Mouse (Mus musculus) neural tube, embryonic 11.5 days (tissue): ENCODE data around the gene Cd247. TPM values are rescaled to one million over a fixed set of nuclear protein-coding genes. Genes with fewer than 3 reads are reported as not detected.

Experiments
- ATAC-seq: fragments of 200-750 bp; cut with Nextera tagmentation; 2 replicates; pipeline ENCODE4 v1.8.0; 2017; ENCODE audit warnings: moderate number of reproducible peaks, mild to moderate bottlenecking, moderate TSS enrichment, moderate library complexity; ENCODE audit not compliant: insufficient read depth, low FRiP score, low TSS enrichment
- DNase-seq: peaks from one replicate; pipeline ENCODE4 v3.0.0-alpha.2; 2015; ENCODE audit warnings: low spot score
- H3K27ac ChIP-seq: fragments of 300-500 bp; sonication (generic); 2 replicates; pipeline ENCODE4 v1.5.1; 2014; ENCODE audit warnings: low read depth, mild to moderate bottlenecking, low read length
- H3K27me3 ChIP-seq: fragments of 300-500 bp; sonication (generic); 2 replicates; pipeline ENCODE4 v1.6.1; 2014; ENCODE audit warnings: mild to moderate bottlenecking, low read length, mixed read lengths; ENCODE audit not compliant: control insufficient read depth, insufficient read depth
- H3K36me3 ChIP-seq: fragments of 300-500 bp; sonication (generic); 2 replicates; pipeline ENCODE4 v1.6.1; 2014; ENCODE audit warnings: mild to moderate bottlenecking, low read length, moderate library complexity, mixed read lengths; ENCODE audit not compliant: control insufficient read depth, insufficient read depth
- H3K4me1 ChIP-seq: fragments of 300-500 bp; sonication (generic); 2 replicates; pipeline ENCODE4 v1.6.1; 2014; ENCODE audit warnings: low read length, mixed read lengths; ENCODE audit not compliant: control insufficient read depth, insufficient read depth
- H3K4me2 ChIP-seq: fragments of 300-500 bp; sonication (generic); 2 replicates; pipeline ENCODE4 v1.6.1; 2014; ENCODE audit warnings: low read depth, mild to moderate bottlenecking, moderate library complexity
- H3K4me3 ChIP-seq: fragments of 300-500 bp; sonication (generic); 2 replicates; pipeline ENCODE4 v1.5.1; 2014; ENCODE audit warnings: low read depth, low read length
- H3K9ac ChIP-seq: fragments of 300-500 bp; sonication (generic); 2 replicates; pipeline ENCODE4 v1.6.1; 2014; ENCODE audit warnings: mild to moderate bottlenecking, low read length
- H3K9me3 ChIP-seq: fragments of 300-500 bp; sonication (generic); 2 replicates; pipeline ENCODE4 v1.6.1; 2016; ENCODE audit warnings: low read length; ENCODE audit not compliant: control insufficient read depth
- WGBS: fragments of 180-500 bp; shearing (Covaris S2); extraction: QIAGEN DNeasy Blood & Tissue Kit; methylation state at CpG from one replicate; pipeline ENCODE4 v1.1.7; 2014; 5-methylcytosine and 5-hydroxymethylcytosine counted together
- polyA plus RNA-seq: library from polyadenylated mRNA; unstranded; fragments of >200 nt; fragmentation: Nextera tagmentation; extraction: Ambion mirVana; gene quantifications from 2 replicates; pipeline ENCODE4 v1.2.1, GENCODE M21; 2014

Gene Cd247
- polyA plus RNA-seq, 1 experiment from 2014 or later = 0.86 TPM

DNA sequence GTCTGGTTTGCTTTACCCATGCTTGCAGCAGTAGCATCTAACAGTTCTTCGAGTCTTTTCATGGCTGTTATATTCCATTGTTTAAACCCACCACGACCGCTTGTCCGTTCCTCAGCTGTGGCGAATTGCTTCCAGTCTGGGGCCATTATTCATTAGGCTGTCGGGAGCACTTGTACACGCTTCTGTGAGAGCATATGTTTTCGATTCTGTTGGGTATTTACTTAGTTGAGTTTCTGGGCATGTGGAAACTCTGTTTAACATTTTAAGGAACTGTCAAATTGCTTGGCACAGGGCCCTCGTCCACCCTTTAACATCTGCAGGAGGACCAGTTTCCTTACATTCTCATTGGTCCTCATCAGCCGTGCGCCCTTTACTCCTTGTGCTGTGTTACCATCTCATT is 2.2 kb upstream of the Cd247 start:
- 0 out of 2 replicates have a peak overlapping the region, but pooled peaks have one; percentile 0 for H3K4me2 ChIP-seq
- H3K9ac ChIP-seq = no peak overlapping the region
- no peaks in the 10 kb centered on the region for H3K36me3 ChIP-seq
- H3K27me3 ChIP-seq = 0 out of 2 replicates have a peak, but pooled peaks cover 2% of the 10 kb centered on the region
- no peak overlapping the region for H3K27ac ChIP-seq
- H3K4me3 ChIP-seq = no peak overlapping the region
- 18% methylated on average over 11 of the region's 11 CpGs for WGBS
- DNase-seq (peak; percentile 61), ATAC-seq (peak; percentile 64; the same call in 1 of the 2 replicates)
- H3K4me1 ChIP-seq = peaks cover 8% of the 10 kb centered on the region
- H3K9me3 ChIP-seq = no peaks in the 10 kb centered on the region

DNA sequence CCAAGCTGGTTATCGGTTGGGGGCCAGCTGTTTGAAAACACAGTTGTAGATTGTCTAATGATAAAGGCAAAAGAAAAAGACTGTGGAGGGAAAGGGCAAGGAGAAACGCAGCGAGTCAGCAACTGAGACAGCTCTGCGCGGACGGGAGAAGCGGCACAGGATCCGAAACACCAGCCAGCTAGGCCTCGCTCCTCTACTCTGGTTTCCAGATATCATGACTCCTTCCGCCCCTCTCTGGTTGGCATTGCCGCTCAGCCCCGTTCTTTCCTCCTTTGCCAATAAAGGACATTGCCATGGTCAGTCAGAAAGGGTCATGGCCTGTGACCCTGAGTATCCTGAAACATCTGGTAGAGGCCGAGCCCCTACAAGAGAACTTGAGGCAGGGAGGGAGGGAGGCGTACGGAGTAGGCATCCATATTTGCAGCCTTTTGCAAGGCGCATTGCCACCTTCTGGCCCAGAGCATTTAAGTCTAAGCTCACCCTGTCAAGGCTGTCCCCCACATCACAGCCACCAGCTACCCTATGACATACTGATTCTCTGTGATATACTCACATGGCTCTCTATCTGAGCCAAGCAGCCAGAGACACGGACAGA is 682 bp downstream of the Cd247 start:
- H3K4me2 ChIP-seq = no peak overlapping the region
- no peaks in the 10 kb centered on the region for H3K36me3 ChIP-seq
- H3K4me1 ChIP-seq = peaks cover 8% of the 10 kb centered on the region
- ATAC-seq = no peak
- DNase-seq = no peak
- 81% methylated on average over 17 of the region's 17 CpGs for WGBS
- H3K27ac ChIP-seq = no peak overlapping the region
- no peaks in the 10 kb centered on the region for H3K27me3 ChIP-seq
- H3K4me3 ChIP-seq = no peak overlapping the region
- H3K9me3 ChIP-seq = no peaks in the 10 kb centered on the region
- no peak overlapping the region for H3K9ac ChIP-seq

DNA sequence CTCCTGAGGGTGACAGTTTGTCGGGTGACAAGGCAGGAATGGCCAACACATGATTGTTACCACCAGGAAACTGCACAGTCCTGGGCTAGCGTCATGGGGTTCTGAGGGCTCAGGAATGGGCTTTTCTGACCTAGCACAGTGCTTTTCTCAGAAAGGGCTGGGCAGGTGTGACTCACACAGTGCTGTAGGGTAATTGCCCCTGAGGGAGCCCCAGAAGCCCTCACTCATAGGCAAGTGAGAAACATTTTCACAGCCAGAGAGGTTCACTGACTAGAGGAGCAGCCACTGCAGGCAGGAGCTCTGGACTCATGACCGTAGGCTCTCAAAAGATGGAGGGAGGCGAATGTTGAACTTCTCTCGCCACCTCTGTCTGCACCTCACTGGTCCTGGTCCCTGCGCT is 1.5 kb downstream of the Cd247 start:
- DNase-seq (no peak), ATAC-seq (no peak)
- WGBS = 85% methylated on average over 6 of the region's 6 CpGs
- H3K27me3 ChIP-seq = no peaks in the 10 kb centered on the region
- no peak overlapping the region for H3K4me2 ChIP-seq
- H3K9me3 ChIP-seq = no peaks in the 10 kb centered on the region
- H3K36me3 ChIP-seq = no peaks in the 10 kb centered on the region
- H3K9ac ChIP-seq = no peak overlapping the region
- H3K4me1 ChIP-seq = peaks cover 8% of the 10 kb centered on the region
- no peak overlapping the region for H3K27ac ChIP-seq
- no peak overlapping the region for H3K4me3 ChIP-seq

DNA sequence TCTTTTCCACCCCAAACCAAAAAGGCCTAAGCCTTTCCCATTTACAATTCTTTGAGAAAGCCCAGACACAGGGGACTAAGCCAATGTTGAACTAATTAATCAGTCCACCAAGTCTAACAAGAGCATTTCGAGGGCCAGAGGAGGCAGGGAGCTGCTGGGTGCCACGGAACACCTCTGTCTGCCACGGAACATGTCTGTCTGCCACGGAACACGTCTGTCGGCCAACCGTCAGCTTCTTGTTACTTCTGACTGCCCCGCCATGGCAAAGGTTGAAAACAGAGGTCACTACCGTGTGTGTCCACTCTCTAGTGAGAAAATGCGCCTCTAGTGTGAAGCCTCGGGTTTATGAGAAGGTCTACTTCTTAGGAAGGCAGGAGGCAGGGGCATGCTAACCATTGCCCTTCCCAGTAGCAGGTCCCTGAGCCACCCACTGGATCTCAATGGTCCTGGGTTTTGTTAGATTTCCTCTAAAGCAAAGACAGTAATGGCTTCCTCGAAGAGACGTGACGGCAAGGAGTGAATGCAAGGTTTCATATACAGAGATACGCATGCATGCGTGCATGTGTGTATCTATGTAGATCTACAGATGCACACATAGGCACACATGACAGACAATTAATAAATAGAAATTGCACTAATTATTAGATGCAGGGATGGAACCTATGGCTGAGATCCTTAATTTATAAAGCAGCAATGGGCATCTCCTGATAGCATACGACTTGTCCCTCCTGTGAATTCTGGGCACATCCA is 2.2 kb downstream of the Cd247 start:
- Histone ChIP-seq H3K9ac (no peak overlapping the region), H3K4me1 (peaks cover 8% of the 10 kb centered on the region), H3K27me3 (no peaks in the 10 kb centered on the region), H3K4me3 (no peak overlapping the region), H3K27ac (no peak overlapping the region), H3K4me2 (no peak overlapping the region), H3K9me3 (no peaks in the 10 kb centered on the region), H3K36me3 (no peaks in the 10 kb centered on the region)
- DNase-seq = no peak
- WGBS = 92% methylated on average over 17 of the region's 17 CpGs
- no peak for ATAC-seq

DNA sequence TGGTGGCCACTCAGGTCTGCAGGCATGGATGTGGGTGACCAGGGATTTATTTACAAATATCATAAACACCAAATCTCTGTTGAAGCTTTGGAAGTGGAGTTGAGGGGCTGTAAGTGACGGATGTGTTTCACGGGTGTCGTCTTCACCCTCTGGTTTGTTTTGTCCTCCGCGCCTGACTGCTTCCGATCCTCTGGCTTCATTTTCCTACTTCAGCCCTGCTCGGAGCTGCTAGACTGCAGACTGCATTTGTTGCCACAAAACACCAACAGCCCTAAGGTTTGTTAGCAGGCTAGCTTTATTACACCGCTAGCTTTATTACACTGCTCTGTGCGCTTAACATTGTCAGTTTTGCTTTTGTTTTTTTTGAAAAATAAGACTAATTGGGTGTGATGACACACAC is 2.9 kb downstream of the Cd247 start:
- 77% methylated on average over 9 of the region's 9 CpGs for WGBS
- Histone ChIP-seq H3K27me3 (no peaks in the 10 kb centered on the region), H3K4me1 (0 out of 2 replicates have a peak, but pooled peaks cover 2% of the 10 kb centered on the region), H3K4me2 (no peak overlapping the region), H3K36me3 (no peaks in the 10 kb centered on the region), H3K9me3 (no peaks in the 10 kb centered on the region), H3K9ac (no peak overlapping the region), H3K27ac (no peak overlapping the region), H3K4me3 (no peak overlapping the region)
- no peak for DNase-seq
- ATAC-seq = no peak

DNA sequence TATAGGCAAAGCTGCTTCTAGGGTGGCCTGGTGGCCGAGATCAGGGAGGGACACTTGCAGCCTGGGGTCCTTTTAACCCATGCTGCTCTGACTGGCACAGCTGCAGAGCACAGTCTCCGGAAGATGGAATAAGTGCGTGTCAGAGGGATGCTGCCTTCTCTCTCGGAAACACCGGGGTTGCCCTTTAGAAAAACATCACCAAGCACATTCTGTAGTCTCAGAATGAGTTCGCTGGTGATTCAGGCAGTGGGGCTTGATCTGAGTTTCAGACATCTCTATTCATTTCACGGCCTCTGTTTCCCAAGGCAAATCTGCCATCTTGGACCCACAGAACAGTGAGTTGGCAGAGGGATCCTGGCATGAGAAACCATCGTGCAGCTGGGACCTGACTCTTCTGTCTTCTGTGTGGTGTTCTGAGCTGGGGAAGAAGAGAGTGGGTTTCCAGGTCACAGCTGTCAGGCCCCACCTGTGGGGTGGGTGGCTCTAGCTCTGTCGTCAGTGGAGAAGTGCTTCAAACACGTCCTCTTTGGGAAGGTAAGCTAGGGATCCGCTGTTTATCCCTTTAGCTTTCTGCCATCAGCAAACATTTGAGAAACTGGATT is 13.3 kb downstream of the Cd247 start:
- Histone ChIP-seq H3K27ac (no peak overlapping the region), H3K4me1 (no peaks in the 10 kb centered on the region), H3K4me3 (no peak overlapping the region), H3K36me3 (no peaks in the 10 kb centered on the region), H3K9ac (no peak overlapping the region), H3K9me3 (no peaks in the 10 kb centered on the region), H3K27me3 (no peaks in the 10 kb centered on the region), H3K4me2 (no peak overlapping the region)
- DNase-seq (no peak), ATAC-seq (no peak)
- 89% methylated on average over 11 of the region's 11 CpGs for WGBS

DNA sequence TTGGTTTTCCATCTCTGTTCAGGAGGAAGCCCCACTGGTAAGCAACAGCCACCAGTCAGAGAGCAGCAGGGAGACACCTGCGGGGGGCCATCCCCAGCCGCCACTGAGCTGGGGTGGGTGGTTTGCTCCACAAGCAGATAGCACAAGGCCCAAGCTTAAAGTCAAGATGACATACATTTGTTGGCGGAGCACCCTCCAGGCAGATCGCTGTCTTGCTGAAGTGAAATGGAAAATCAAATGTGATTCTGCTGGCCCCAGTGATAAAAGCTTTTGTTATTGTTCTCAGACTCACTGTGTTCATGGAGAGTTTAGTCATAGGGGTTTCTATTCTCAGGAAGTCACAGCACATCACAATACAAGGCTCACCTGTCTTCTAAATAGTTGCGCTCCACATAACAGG is 14.6 kb downstream of the Cd247 start:
- Histone ChIP-seq H3K9me3 (no peaks in the 10 kb centered on the region), H3K4me2 (no peak overlapping the region), H3K36me3 (no peaks in the 10 kb centered on the region), H3K4me1 (no peaks in the 10 kb centered on the region), H3K9ac (no peak overlapping the region), H3K27me3 (no peaks in the 10 kb centered on the region), H3K4me3 (no peak overlapping the region), H3K27ac (no peak overlapping the region)
- ATAC-seq (no peak), DNase-seq (no peak)
- WGBS = 87% methylated on average over 5 of the region's 5 CpGs

DNA sequence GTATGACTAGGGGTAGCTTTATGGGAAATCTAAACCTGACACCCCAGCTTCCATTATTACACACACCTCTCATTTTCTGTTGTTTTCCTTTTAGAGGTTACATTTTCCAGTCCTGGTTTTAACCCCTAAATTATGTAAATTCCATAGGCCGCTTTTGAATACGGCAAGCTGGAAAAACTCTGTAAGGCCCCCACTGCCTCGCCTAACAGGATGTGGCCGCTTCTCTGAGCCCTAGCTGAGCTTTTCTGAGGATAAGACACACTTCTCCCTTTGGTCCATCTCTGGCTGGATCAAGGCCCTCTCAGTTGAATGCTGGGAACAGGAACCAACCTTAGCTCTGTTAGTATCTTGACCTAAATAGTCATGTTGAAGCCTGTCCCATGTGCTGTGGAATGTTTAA is 15.7 kb downstream of the Cd247 start:
- DNase-seq (no peak), ATAC-seq (no peak)
- no peaks in the 10 kb centered on the region for H3K36me3 ChIP-seq
- WGBS = 91% methylated on average over 4 of the region's 4 CpGs
- H3K27me3 ChIP-seq = no peaks in the 10 kb centered on the region
- no peak overlapping the region for H3K27ac ChIP-seq
- H3K4me1 ChIP-seq = no peaks in the 10 kb centered on the region
- no peak overlapping the region for H3K4me3 ChIP-seq
- no peak overlapping the region for H3K4me2 ChIP-seq
- H3K9me3 ChIP-seq = no peaks in the 10 kb centered on the region
- no peak overlapping the region for H3K9ac ChIP-seq

DNA sequence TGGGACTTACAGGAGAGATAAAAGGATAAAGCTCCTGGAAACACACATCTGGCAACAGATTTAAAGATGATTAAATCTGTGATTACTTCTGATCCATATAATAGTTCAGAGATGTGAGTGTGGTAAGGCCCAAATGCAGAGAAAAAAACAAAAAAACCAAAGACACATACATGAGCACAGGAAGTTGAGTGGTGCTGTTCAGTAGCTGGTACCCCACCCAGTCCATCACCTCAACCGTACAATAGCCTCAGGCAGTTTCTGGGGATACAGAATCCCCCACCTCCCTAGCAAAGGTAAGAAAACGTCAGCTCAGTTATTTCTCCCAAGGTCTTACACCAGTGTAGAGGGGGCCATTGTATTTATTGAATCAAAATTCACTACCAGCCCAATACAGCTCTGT is 22.2 kb downstream of the Cd247 start:
- 79% methylated on average over 2 of the region's 2 CpGs for WGBS
- Histone ChIP-seq H3K4me2 (no peak overlapping the region), H3K27me3 (no peaks in the 10 kb centered on the region), H3K4me3 (no peak overlapping the region), H3K9ac (no peak overlapping the region), H3K36me3 (no peaks in the 10 kb centered on the region), H3K4me1 (peaks cover 9% of the 10 kb centered on the region; the same call in 1 of the 2 replicates), H3K27ac (no peak overlapping the region), H3K9me3 (no peaks in the 10 kb centered on the region)
- DNase-seq (no peak), ATAC-seq (no peak)
